Mouse (Mus musculus) cerebellum, adult 11-12 months (tissue): ENCODE measurements at regions not wholly inside any gene's neighbourhood (a gene's known extent, or its start where the extent isn't known, plus 50 kb on each side); places are given as distances from the start of the nearest gene placed in this dataset.

Experiments
- DNase-seq: peaks from one replicate; pipeline ENCODE4 v3.0.0; 2022

- no peak for DNase-seq
Measured at GRCm38 (mm10) chr13:41694749-41695419, 89.2 kb downstream of the Tmem170b start.

DNA sequence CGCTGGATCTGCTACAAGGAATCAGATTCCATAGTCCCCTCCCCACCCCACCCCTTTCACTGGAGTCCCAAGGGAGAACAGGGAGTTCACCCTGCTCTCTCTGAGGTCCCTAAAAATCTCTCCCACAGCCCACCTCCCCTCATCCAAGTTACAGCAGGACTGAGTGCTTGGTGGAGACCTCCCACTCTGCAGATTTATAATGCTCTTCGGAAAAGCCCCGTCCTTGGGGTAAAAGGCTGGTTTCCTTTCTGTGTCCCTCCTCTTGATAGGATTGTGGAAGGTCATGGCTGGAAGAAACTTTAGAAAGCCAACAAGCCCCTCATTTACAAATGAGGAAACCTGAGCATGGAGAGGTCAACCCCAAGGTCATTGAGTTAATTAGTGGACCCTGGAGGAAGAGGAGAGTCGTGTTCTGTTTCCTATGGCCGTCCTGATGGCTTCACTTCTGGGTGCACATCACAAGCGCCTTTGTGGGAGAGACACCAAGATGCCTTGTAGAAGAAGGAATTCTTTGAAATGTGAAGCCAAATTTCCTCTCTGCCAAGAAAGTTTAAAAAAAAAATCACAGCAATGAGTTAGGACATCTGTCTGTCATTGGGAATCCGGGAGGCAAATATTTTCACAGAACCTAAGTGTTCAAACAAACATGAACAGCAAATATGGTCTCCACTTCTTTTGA, 91.2 kb downstream of the Tmem170b start:
- no peak for DNase-seq

GRCm38 (mm10) chr13:41701345-41701744, 95.6 kb downstream of the Tmem170b start:
- DNase-seq = no peak

- DNase-seq = no peak
Measured at GRCm38 (mm10) chr13:41701829-41702231, 96.1 kb downstream of the Tmem170b start.

DNA sequence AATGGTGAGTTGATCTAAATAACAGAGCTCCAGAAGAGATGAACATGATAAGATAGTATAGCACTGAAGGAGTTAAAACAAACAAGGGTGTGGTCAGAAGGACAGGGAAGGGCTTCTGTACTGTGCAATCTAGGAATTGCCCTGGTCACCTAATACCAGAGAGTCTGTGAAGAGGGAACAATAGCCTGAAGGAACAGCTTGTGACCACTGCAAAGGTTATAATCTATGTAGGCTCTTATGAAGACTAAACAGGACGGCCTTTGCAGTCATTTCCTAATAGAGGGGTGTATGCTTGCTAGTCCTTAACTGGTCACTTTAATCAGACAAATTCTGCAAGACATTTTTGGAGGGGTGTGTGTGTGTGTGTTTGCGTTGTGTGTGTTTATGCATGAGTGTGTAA, 97.5 kb downstream of the Tmem170b start:
- DNase-seq = no peak

DNA sequence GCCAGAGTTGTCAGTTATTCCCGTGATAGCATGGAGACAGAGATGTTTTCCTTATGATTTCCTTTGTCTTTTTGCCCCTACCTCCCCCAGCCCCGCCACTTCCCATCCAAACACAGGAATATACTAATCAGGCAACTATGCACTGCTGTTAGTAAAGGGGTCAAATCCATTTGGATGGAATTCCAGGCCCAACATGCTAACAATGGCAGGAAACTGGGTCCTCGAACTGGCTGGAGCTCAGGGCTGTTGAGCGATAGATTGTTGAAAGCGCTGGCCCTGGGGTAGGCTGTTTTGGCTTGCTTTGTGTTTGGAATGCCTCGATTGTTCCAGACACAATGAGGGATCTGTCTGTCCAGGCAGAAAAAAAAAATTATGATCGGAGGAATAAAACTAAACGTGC, 97.9 kb downstream of the Tmem170b start:
- no peak for DNase-seq

DNA sequence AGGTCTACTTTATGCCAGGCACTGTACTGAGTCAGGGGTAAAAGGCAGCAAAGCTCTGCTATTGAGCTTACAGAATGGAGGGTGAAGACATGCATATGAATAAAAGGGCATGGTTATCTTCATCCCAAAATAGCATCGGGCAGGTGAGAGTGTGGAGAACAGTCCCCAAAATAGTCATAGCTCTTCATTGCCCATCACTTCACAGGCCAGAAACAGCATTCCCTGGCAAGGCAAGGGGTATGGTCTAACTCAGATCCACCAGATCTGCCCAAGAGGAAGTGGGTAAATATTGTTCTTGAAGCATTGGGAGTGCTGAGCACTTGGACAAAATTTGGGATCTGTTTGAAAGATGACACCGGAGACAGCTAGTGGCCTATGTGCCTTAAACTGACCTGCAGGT, 99.1 kb downstream of the Tmem170b start:
- DNase-seq = no peak

DNA sequence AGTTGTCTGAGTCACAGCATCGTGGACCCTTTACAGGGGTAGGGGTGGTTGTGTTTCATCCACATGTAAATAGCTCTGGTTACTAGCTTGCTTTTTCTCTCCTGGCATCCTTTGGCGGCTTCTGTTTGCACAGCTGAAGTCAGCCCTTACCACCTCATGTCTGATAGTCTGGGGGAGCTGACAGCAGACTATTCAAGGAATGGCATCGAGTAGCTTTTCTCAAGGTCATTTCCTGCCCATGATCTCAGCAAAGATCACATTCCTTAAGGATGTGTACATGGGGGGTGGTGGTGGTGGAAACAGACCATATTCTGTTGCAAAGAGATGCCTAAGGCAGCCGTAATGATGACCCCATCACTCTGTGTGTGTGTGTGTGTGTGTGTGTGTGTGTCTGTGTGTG, 99.9 kb downstream of the Tmem170b start:
- DNase-seq = no peak

DNA sequence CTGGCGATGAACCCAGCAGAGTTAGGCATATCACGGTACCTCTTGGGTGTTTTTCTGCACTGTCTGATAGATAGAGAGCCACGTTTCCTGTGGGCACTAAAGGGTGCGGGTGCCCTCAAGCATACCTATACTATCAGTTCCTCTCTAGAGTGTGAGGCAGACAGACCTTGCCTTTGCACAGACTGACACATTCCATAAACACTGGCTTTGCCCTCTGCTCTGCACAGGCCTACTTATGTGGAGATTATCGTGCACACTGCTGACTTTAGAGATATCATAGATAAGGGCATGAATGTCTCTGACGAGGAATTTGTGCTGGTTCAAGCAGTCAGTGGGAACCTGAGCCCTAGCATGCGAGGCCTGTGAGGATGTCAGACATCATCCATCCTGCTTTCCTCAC, 102.1 kb downstream of the Tmem170b start:
- no peak for DNase-seq

DNA sequence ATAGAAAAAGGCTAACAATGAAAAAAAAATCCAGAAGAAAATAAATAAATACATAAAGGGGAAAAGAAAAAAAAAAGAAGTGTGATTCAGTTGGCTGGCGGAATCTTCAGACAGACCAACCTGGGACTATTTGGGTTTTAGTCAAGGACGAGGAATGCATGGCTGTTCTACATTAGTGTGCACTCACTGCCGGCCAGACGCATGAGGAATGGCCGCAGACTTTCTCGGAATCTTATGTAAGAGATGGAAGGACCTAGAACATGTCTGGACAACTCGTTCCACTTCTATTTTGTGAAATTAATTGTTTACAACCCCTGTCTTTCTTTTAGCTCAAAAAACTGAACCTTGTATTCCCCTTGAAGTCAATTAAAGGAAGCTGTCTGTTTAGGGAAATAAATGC, 103.4 kb downstream of the Tmem170b start:
- no peak for DNase-seq

GRCm38 (mm10) chr13:41709475-41710227, 103.9 kb downstream of the Tmem170b start:
- DNase-seq = peak; percentile 47

GRCm38 (mm10) chr13:41712616-41713015, 106.9 kb downstream of the Tmem170b start:
- DNase-seq = no peak
